Mouse (Mus musculus): ENCODE results near the gene Spaar. TPM values are rescaled to one million over a fixed set of nuclear protein-coding genes. Genes with fewer than 3 reads are reported as not detected.
A peak's percentile ranks its signal among the peaks of the same experiment; 100 is the strongest.

The Spaar gene
- total and polyA plus RNA-seq, 3 experiments, result not detected

GRCm38 (mm10) chr4:43694439-43695248 is 35.2 kb upstream of the Spaar start (continued):
- no peak for TF ChIP-seq CHD1 (IDR thresholded peaks at IDR 0.05; ENCODE audit: low read depth, low read length)
- TF ChIP-seq MAX (IDR thresholded peaks at IDR 0.05; ENCODE audit: low read length), result peak; percentile 45; the same call in 1 of the 2 replicates
- no peak for TF ChIP-seq GABPA (IDR thresholded peaks at IDR 0.05; ENCODE audit: low read depth, low read length)

- TF ChIP-seq ELF1 (IDR thresholded peaks at IDR 0.05; ENCODE audit: low read depth, low read length) (no peak), SMC3 (IDR thresholded peaks at IDR 0.05; ENCODE audit: low read depth, low read length) (no peak), EP300 (IDR thresholded peaks at IDR 0.05; ENCODE audit: low read depth in 1 of 2, low read length in 2 of 2) (no peak)
- peaks cover 0 to 23% of the 10 kb centered on the region in 2 experiments; a peak in 2 of 4 replicates for H3K36me3 ChIP-seq (ENCODE audit: control insufficient read depth in 1 of 2, insufficient read depth in 2 of 2, low read length in 2 of 2)
- H3K27ac ChIP-seq (ENCODE audit: control insufficient read depth, low read depth, low read length), result peak overlapping the region; percentile 32
- DNase-seq (ENCODE audit: low read depth, low spot score), result no peak
- H3K9me3 ChIP-seq (replicated peaks; ENCODE audit: insufficient read depth, low read length), result no peaks in the 10 kb centered on the region
- H3K4me3 ChIP-seq (ENCODE audit: control insufficient read depth in 1 of 2, insufficient read depth in 1 of 2, low read depth in 2 of 2, low read length in 2 of 2), result no peak overlapping the region
- H3K27me3 ChIP-seq (ENCODE audit: control insufficient read depth in 1 of 2, insufficient read depth in 2 of 2, low read length in 2 of 2), result peaks cover 0 to 5% of the 10 kb centered on the region in 2 experiments; a peak in 1 of 4 replicates
- H3K4me1 ChIP-seq (ENCODE audit: control insufficient read depth in 1 of 2, insufficient read depth in 2 of 2, low read length in 2 of 2), result peaks cover 4 to 28% of the 10 kb centered on the region in 2 experiments
- no peaks in the 10 kb centered on the region for H3K79me2 ChIP-seq (ENCODE audit: control insufficient read depth, insufficient read depth, low read length, poor library complexity)
- no peak overlapping the region for H3K9ac ChIP-seq (ENCODE audit: control insufficient read depth, low read depth, low read length, poor library complexity, severe bottlenecking)
These were observed 34.6 kb upstream of the Spaar start for GRCm38 (mm10) chr4:43695249-43695671.

- no peak for DNase-seq (ENCODE audit: low read depth, low spot score)
- Histone ChIP-seq H3K9ac (ENCODE audit: control insufficient read depth, low read depth, low read length, poor library complexity, severe bottlenecking) (no peak overlapping the region), H3K27me3 (ENCODE audit: control insufficient read depth in 1 of 2, insufficient read depth in 2 of 2, low read length in 2 of 2) (peaks cover 0 to 9% of the 10 kb centered on the region in 2 experiments; a peak in 1 of 4 replicates)
These were observed 33.3 kb upstream of the Spaar start for GRCm38 (mm10) chr4:43696561-43696960.

GRCm38 (mm10) chr4:43700707-43701106 is 29.1 kb upstream of the Spaar start, which contains the start of gene Olfr70:
Olfr70 (minus strand) TSS chr4:43700807.
- no peaks in the 10 kb centered on the region for H3K9me3 ChIP-seq (replicated peaks; ENCODE audit: insufficient read depth, low read length)
- TF ChIP-seq NRF1 (IDR thresholded peaks at IDR 0.05; ENCODE audit: insufficient read depth, low read depth, low read length, poor library complexity, severe bottlenecking) (no peak), GABPA (IDR thresholded peaks at IDR 0.05; ENCODE audit: low read depth, low read length) (no peak), SMC3 (IDR thresholded peaks at IDR 0.05; ENCODE audit: low read depth, low read length) (no peak)
- H3K4me1 ChIP-seq (ENCODE audit: control insufficient read depth in 1 of 2, insufficient read depth in 2 of 2, low read length in 2 of 2), result peaks cover 0 to 3% of the 10 kb centered on the region in 2 experiments; a peak in 1 of 4 replicates
- no peak for DNase-seq (ENCODE audit: low read depth, low spot score)
- no peaks in the 10 kb centered on the region for H3K79me2 ChIP-seq (ENCODE audit: control insufficient read depth, insufficient read depth, low read length, poor library complexity)
- H3K9ac ChIP-seq (ENCODE audit: control insufficient read depth, low read depth, low read length, poor library complexity, severe bottlenecking), result no peak within 1 kb of the TSS
- H3K36me3 ChIP-seq (ENCODE audit: control insufficient read depth in 1 of 2, insufficient read depth in 2 of 2, low read length in 2 of 2), result no peaks in the 10 kb centered on the region; a peak in 1 of 4 replicates
- no peak within 1 kb of the TSS for H3K4me3 ChIP-seq (ENCODE audit: control insufficient read depth in 1 of 2, insufficient read depth in 1 of 2, low read depth in 2 of 2, low read length in 2 of 2)
- H3K27me3 ChIP-seq (ENCODE audit: control insufficient read depth in 1 of 2, insufficient read depth in 2 of 2, low read length in 2 of 2), result peaks cover 0 to 9% of the 10 kb centered on the region in 2 experiments; a peak in 2 of 4 replicates
- H3K27ac ChIP-seq (ENCODE audit: control insufficient read depth, low read depth, low read length), result no peak within 1 kb of the TSS

More at GRCm38 (mm10) chr4:43696561-43696960, 33.3 kb upstream of the Spaar start:
- Histone ChIP-seq H3K79me2 (ENCODE audit: control insufficient read depth, insufficient read depth, low read length, poor library complexity) (no peaks in the 10 kb centered on the region), H3K9me3 (replicated peaks; ENCODE audit: insufficient read depth, low read length) (no peaks in the 10 kb centered on the region), H3K4me1 (ENCODE audit: control insufficient read depth in 1 of 2, insufficient read depth in 2 of 2, low read length in 2 of 2) (peaks cover 4 to 28% of the 10 kb centered on the region in 2 experiments), H3K4me3 (ENCODE audit: control insufficient read depth in 1 of 2, insufficient read depth in 1 of 2, low read depth in 2 of 2, low read length in 2 of 2) (no peak overlapping the region), H3K36me3 (ENCODE audit: control insufficient read depth in 1 of 2, insufficient read depth in 2 of 2, low read length in 2 of 2) (peaks cover 0 to 23% of the 10 kb centered on the region in 2 experiments; a peak in 2 of 4 replicates), H3K27ac (ENCODE audit: control insufficient read depth, low read depth, low read length) (no peak overlapping the region)
- TF ChIP-seq TCF12 (IDR thresholded peaks at IDR 0.05; ENCODE audit: low read depth, low read length) (no peak), MAX (IDR thresholded peaks at IDR 0.05; ENCODE audit: low read length) (no peak), NELFE (IDR thresholded peaks at IDR 0.05; ENCODE audit: low read depth, low read length) (no peak), MYC (IDR thresholded peaks at IDR 0.05; ENCODE audit: low read depth, low read length) (no peak), GABPA (IDR thresholded peaks at IDR 0.05; ENCODE audit: low read depth, low read length) (no peak), NRF1 (IDR thresholded peaks at IDR 0.05; ENCODE audit: insufficient read depth, low read depth, low read length, poor library complexity, severe bottlenecking) (no peak), GATA1 (IDR thresholded peaks at IDR 0.05; ENCODE audit: low read depth, low read length) (no peak), UBTF (IDR thresholded peaks at IDR 0.05; ENCODE audit: borderline replicate concordance, insufficient read depth, low read depth, low read length) (no peak), KAT2A (conservative IDR thresholded peaks at IDR 0.05; ENCODE audit: low read depth, low read length) (no peak), TAL1 (IDR thresholded peaks at IDR 0.05; ENCODE audit: low read length) (no peak), RCOR1 (IDR thresholded peaks at IDR 0.05; ENCODE audit: low read depth, low read length) (no peak), HCFC1 (IDR thresholded peaks at IDR 0.05; ENCODE audit: low read depth, low read length) (no peak)
